Mouse (Mus musculus) embryo, embryonic 11.5 days (tissue): Measurements from ENCODE around the gene Olfr196.
"Not testable (repeated sequence)": the region's sequence is repeated elsewhere in the genome, so short reads cannot be mapped to it uniquely, and the experiment has no call there.

Experiments used
- DNase-seq: peaks from one replicate; pipeline ENCODE4 v3.0.0-alpha.2; 2012; ENCODE audit warnings: low read depth, low spot score

Olfr196 gene

GRCm38 (mm10) chr16:59170354-59170753 is at the start of gene Olfr196:
Gene Olfr196, minus strand, starts transcription at chr16:59170454.
- DNase-seq, result no peak

DNA sequence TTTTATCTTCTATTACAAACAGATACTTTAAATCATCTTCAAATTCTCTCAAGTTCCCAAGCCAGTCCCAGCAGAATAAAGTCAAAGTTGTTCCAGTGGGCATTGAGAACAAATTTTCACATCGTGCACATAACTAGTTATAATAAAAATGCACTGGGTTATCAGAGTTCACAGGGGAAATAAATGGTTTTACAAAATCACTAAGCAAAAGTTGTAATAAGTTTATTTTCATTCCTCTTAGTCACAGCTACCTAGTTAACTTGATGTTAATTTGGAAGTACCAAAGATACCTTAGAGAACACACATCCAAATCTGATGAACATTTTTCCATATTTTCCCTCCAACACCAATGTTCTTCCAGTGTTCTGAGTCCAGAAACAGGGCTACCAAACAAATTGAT is 49.4 kb upstream of the Olfr196 start, which contains the start of gene Olfr199:
Olfr199 (minus strand) TSS at position 101 of the 400 bp plus-strand sequence.
- not testable (repeated sequence) for DNase-seq

GRCm38 (mm10) chr16:59217861-59218260 is 47.6 kb upstream of the Olfr196 start:
- not testable (repeated sequence) for DNase-seq

- not testable (repeated sequence) for DNase-seq
Measured at GRCm38 (mm10) chr16:59203433-59203832, 33.2 kb upstream of the Olfr196 start, which contains the start of gene Olfr198. Gene Olfr198, minus strand, starts transcription at chr16:59203533.

DNA sequence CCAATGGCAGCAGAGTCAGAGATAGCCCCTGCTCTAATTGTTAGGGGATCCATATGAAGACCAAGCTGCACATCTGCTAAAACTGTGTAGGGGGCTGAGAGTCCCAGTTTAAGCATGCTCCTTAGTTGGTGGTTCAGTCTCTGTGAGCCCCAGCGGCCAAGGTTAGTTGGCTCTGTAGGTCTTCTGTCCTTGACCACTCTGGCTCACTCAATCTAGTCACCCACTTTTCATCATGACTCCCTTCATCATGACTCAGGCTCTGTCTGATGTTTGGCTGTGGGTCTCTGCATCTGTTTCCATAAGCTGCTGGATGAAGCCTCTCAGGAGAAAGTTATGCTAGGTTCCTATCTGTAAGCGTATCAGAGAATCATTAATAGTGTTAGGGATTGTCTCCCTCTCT is 18.3 kb downstream of the Olfr196 start:
- no peak for DNase-seq

DNA sequence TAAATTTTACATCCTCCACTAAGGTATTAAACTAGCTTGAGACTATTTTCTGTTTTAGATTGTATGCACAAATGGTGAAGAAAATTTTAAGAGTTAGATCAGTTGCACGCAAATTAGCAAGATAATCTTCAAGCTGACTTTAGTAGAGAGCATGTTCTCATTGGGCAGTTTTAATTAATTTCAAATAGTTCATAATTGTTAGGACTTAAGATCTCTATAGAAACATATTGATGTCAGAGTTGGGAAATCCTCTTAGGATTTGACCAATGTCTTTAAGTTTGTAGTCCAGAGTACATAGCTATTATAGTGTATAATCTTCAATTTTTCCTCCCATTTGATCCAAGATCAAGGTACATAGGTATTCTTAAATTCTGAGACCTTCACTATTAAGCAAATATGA is 23.5 kb downstream of the Olfr196 start, which contains the start of gene Olfr195:
Olfr195 (plus strand) TSS at position 301 of the 400 bp plus-strand sequence.
- no peak for DNase-seq

GRCm38 (mm10) chr16:59141105-59141504 is 29.1 kb downstream of the Olfr196 start:
- no peak for DNase-seq

GRCm38 (mm10) chr16:59130740-59131139 is 39.5 kb downstream of the Olfr196 start:
- DNase-seq, result no peak

DNA sequence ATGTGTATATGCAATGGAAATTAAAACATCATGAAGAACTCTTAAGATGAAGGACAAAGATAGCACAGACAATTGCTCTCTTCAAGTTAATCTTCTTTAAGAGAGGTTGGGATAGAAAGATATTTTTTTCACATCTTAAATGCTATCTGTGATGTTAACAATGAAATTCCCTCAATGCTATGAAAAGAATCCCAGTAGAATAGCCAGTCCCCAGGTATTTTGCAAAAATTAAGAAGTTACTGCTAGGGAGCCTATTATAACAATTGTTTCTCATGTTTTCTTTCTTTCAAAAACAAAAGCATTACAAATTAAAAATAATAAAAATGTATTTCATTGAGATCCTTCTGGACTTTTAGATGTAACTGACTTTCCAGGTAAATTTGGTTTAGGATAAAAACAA is 49.3 kb downstream of the Olfr196 start, which contains the start of gene Olfr194:
Olfr194 (minus strand) TSS at position 101 of the 400 bp plus-strand sequence.
- no peak for DNase-seq
